Mouse (Mus musculus) CH12.LX (cell line): ENCODE measurements around the gene Rbfox1. TPM values are rescaled to one million over a fixed set of nuclear protein-coding genes. Genes with fewer than 3 reads are reported as not detected.

Experiments
- DNase-seq: peaks from one replicate; pipeline ENCODE4 v3.0.0-alpha.2; 2013; ENCODE audit errors: extremely low read depth
- H3K27ac ChIP-seq: 2 replicates; pipeline ENCODE4 v1.5.1; 2012; ENCODE audit warnings: low read depth, mild to moderate bottlenecking, control low read depth, moderate library complexity; ENCODE audit not compliant: insufficient read depth
- H3K27me3 ChIP-seq: replicated peaks from 2 replicates; pipeline ENCODE3; 2012; ENCODE audit warnings: inconsistent platforms
- H3K36me3 ChIP-seq, 2 experiments: replicated peaks in 1 of 2; 2 replicates each; pipeline versions ENCODE3 to v1.6.1; 2012; ENCODE audit warnings: inconsistent platforms in 1 of 2, low read length in 1 of 2, mild to moderate bottlenecking in 1 of 2, mixed read lengths in 1 of 2, moderate library complexity in 1 of 2; ENCODE audit not compliant: control insufficient read depth in 1 of 2, insufficient read depth in 1 of 2
- H3K4me1 ChIP-seq, 2 experiments: 2 replicates each; pipeline ENCODE4 v1.6.1; 2012; ENCODE audit warnings: inconsistent platforms in 1 of 2, moderate library complexity in 1 of 2; ENCODE audit not compliant: insufficient read depth in 2 of 2, control insufficient read depth in 1 of 2
- H3K4me2 ChIP-seq: 2 replicates; pipeline ENCODE4 v1.6.1; 2012; ENCODE audit warnings: low read depth, mild to moderate bottlenecking, control low read depth; ENCODE audit not compliant: poor library complexity, insufficient read depth, severe bottlenecking
- H3K4me3 ChIP-seq, 3 experiments: fragments of 150-350 bp in 1 of 3; sonication (generic) in 1 of 3; replicated peaks in 1 of 3; 2 replicates each; pipeline versions ENCODE3 to v1.5.1; 2011 to 2012; ENCODE audit warnings: low read depth in 2 of 3, low read length in 2 of 3, mild to moderate bottlenecking in 2 of 3, moderate library complexity in 2 of 3, control low read depth in 1 of 3, improper control_type of control experiment in 1 of 3, inconsistent platforms in 1 of 3, mixed read lengths in 1 of 3; ENCODE audit not compliant: poor library complexity in 1 of 3
- H3K79me2 ChIP-seq: replicated peaks from 2 replicates; pipeline ENCODE4 v1.6.1; 2012; ENCODE audit warnings: mild to moderate bottlenecking, moderate library complexity; ENCODE audit not compliant: control insufficient read depth, poor library complexity, insufficient read depth, severe bottlenecking; ENCODE audit errors: extremely low read depth
- H3K9ac ChIP-seq: 2 replicates; pipeline ENCODE4 v1.6.1; 2012; ENCODE audit warnings: low read depth, mild to moderate bottlenecking, control low read depth, moderate library complexity; ENCODE audit not compliant: insufficient read depth
- H3K9me3 ChIP-seq: replicated peaks from 2 replicates; pipeline ENCODE3; 2012; ENCODE audit warnings: low read length, inconsistent platforms, mixed read lengths
- BHLHE40 ChIP-seq: IDR thresholded peaks from 2 replicates; pipeline ENCODE4 v1.6.1; 2011; ENCODE audit warnings: mild to moderate bottlenecking, low read depth, low read length, improper control_type of control experiment
- CHD1 ChIP-seq: IDR thresholded peaks from 2 replicates; pipeline ENCODE4 v1.6.1; 2012; ENCODE audit warnings: low read depth, low read length, improper control_type of control experiment, inconsistent platforms
- E2F4 ChIP-seq: IDR thresholded peaks from 2 replicates; pipeline ENCODE4 v1.6.1; 2011; ENCODE audit warnings: low read depth, low read length, improper control_type of control experiment; ENCODE audit not compliant: insufficient replicate concordance
- ETS1 ChIP-seq: conservative IDR thresholded peaks from 2 replicates; pipeline ENCODE4 v1.6.1; 2012; ENCODE audit warnings: low read depth, mild to moderate bottlenecking, inconsistent platforms, low read length, improper control_type of control experiment, moderate library complexity
- HCFC1 ChIP-seq: IDR thresholded peaks from 2 replicates; pipeline ENCODE4 v1.6.1; 2012; ENCODE audit warnings: low read depth, mild to moderate bottlenecking, inconsistent platforms, low read length, improper control_type of control experiment
- IRF4 ChIP-seq: IDR thresholded peaks from 2 replicates; pipeline ENCODE4 v1.6.1; 2014; ENCODE audit warnings: low read depth, mild to moderate bottlenecking, inconsistent platforms, low read length, improper control_type of control experiment
- JUND ChIP-seq: conservative IDR thresholded peaks from 2 replicates; pipeline ENCODE4 v1.6.1; 2011; ENCODE audit warnings: low read depth, low read length, improper control_type of control experiment
- MAFK ChIP-seq: IDR thresholded peaks from 2 replicates; pipeline ENCODE4 v1.6.1; 2011; ENCODE audit warnings: low read length, improper control_type of control experiment; ENCODE audit not compliant: insufficient replicate concordance
- NRF1 ChIP-seq: IDR thresholded peaks from 2 replicates; pipeline ENCODE4 v1.6.1; 2014; ENCODE audit warnings: low read depth, mild to moderate bottlenecking, inconsistent platforms, low read length, improper control_type of control experiment, moderate library complexity
- PAX5 ChIP-seq: IDR thresholded peaks from 2 replicates; pipeline ENCODE4 v1.6.1; 2012; ENCODE audit warnings: low read length, inconsistent platforms, mixed read lengths
- POLR2AphosphoS2 ChIP-seq: IDR thresholded peaks from 2 replicates; pipeline ENCODE4 v1.6.1; 2011; ENCODE audit warnings: low read depth, low read length, improper control_type of control experiment
- RCOR1 ChIP-seq: conservative IDR thresholded peaks from 2 replicates; pipeline ENCODE4 v1.6.1; 2012; ENCODE audit warnings: low read depth, mild to moderate bottlenecking, inconsistent platforms, low read length, improper control_type of control experiment
- TCF12 ChIP-seq: IDR thresholded peaks from 2 replicates; pipeline ENCODE4 v1.6.1; 2014; ENCODE audit warnings: low read depth, mild to moderate bottlenecking, inconsistent platforms, low read length, improper control_type of control experiment
- USF1 ChIP-seq: IDR thresholded peaks from 2 replicates; pipeline ENCODE4 v1.6.1; 2014; ENCODE audit warnings: low read depth, mild to moderate bottlenecking, inconsistent platforms, low read length, improper control_type of control experiment
- USF2 ChIP-seq: conservative IDR thresholded peaks from 2 replicates; pipeline ENCODE4 v1.6.1; 2011; ENCODE audit warnings: low read depth, low read length, improper control_type of control experiment
- ZC3H11A ChIP-seq: IDR thresholded peaks from 2 replicates; pipeline ENCODE4 v1.6.1; 2012; ENCODE audit warnings: low read depth, mild to moderate bottlenecking, inconsistent platforms, low read length, improper control_type of control experiment
- dilution Hi-C: fragments of 300-500 bp; cut with MboI; formaldehyde crosslinking; loops from 2 replicates; pipeline ENCODE4 v1.14.3; 2020; ENCODE audit warnings: low sequenced_read_pairs; ENCODE audit not compliant: extremely low pct_unique_long_range_greater_than_20kb, extremely low pct_ligation_motif_present
- in situ Hi-C: fragments of 300-500 bp; cut with MboI; formaldehyde crosslinking; loops from 3 replicates; pipeline ENCODE4 v1.14.3; 2019; ENCODE audit warnings: low sequenced_read_pairs, low pct_ligation_motif_present, low pct_unique_long_range_greater_than_20kb, mixed read lengths
- polyA plus RNA-seq: library from polyadenylated mRNA; unstranded; fragments of >175 nt; gene quantifications from 2 replicates; pipeline ENCODE4 v1.2.1, GENCODE M21; 2012; ENCODE audit warnings: low read depth; ENCODE audit not compliant: insufficient read length
- total RNA-seq, 2 experiments: library from RNA; depleted of rRNA; stranded (reverse); fragments of 300-350 nt in 1 of 2; fragments of >200 nt in 1 of 2; gene quantifications; 2 replicates each; pipeline ENCODE4 v1.2.3; 2012 to 2014

Rbfox1 gene
- total and polyA plus RNA-seq, 3 experiments: not detected

DNA sequence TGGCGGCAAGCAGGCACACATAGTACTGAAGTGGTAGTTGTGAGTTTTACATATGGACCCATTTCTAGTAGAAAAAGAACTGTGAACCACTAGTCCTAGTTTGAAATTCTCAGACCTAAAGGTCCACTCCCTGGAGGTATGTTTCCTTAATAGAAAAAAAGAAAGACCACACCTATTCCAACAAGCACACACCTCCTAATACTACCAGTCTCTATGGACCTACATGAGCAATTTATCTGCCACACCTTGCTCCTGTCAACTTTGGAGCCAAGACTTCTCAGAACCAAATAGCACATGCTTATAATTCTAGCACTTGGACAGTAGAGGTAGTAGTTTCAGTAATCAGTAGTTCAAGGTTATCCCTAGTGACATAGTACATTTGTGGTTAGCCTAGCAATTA, 700.0 kb downstream of the Rbfox1 start:
- Histone ChIP-seq H3K36me3 (no peaks in the 10 kb centered on the region), H3K9ac (no peak overlapping the region), H3K9me3 (peaks cover 61% of the 10 kb centered on the region), H3K4me2 (no peak overlapping the region), H3K27me3 (no peaks in the 10 kb centered on the region), H3K4me3 (no peak overlapping the region), H3K4me1 (no peaks in the 10 kb centered on the region), H3K27ac (no peak overlapping the region), H3K79me2 (no peaks in the 10 kb centered on the region)
- TF ChIP-seq PAX5: no peak
- no peak for TF ChIP-seq RCOR1
- no peak for TF ChIP-seq USF1
- no peak for TF ChIP-seq HCFC1
- TF ChIP-seq JUND: no peak
- no peak for TF ChIP-seq POLR2AphosphoS2
- no peak for TF ChIP-seq BHLHE40
- TF ChIP-seq E2F4: no peak
- no peak for TF ChIP-seq TCF12
- no peak for TF ChIP-seq ZC3H11A
- no peak for TF ChIP-seq ETS1
- TF ChIP-seq IRF4: no peak
- in situ Hi-C loops: no loop called here
- dilution Hi-C loops: no loop called here
- no peak for DNase-seq

DNA sequence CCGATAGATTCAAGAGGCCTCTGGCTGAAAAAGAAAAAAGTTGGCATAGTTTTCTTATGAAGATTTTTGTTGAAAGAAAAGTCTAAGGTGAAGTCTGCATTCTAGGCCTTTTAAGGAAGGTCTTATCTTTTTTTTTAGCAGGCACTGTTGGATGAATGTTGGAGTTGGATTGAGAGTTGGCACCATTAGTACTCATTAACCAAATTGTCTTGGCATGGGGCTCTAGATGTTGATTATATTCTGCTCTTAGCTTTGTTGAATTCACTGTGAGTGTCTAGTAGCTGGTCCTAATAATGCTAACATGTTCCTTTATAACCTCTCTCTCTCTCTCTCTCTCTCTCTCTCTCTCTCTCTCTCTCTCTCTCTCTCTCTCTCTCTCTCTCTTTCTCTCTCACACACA, 731.4 kb downstream of the Rbfox1 start:
- TF ChIP-seq BHLHE40 (no peak), NRF1 (no peak), USF2 (no peak), HCFC1 (no peak), IRF4 (no peak), CHD1 (no peak), MAFK (no peak)
- peaks cover 38% of the 10 kb centered on the region for H3K9me3 ChIP-seq
- H3K79me2 ChIP-seq: no peaks in the 10 kb centered on the region
- no peaks in the 10 kb centered on the region for H3K36me3 ChIP-seq
- dilution Hi-C loops: no loop called here
- H3K4me2 ChIP-seq: no peak overlapping the region
- no peak overlapping the region for H3K9ac ChIP-seq
- no peak overlapping the region for H3K27ac ChIP-seq
- no peaks in the 10 kb centered on the region for H3K27me3 ChIP-seq
- no peak overlapping the region for H3K4me3 ChIP-seq
- H3K4me1 ChIP-seq: no peaks in the 10 kb centered on the region
- no peak for DNase-seq
- in situ Hi-C loops: no loop called here
